8 mouse cellular contexts compared by ENCODE assay signal in genomic region chr19:41801742-41802369, GRCm38 (mm10). TPM values are rescaled to one million over a fixed set of nuclear protein-coding genes. Genes with fewer than 3 reads are reported as not detected.
A peak's percentile ranks its signal among the peaks of the same experiment; 100 is the strongest.
DNase-seq lines count a peak whose midpoint lies in the region; ATAC-seq and TF ChIP-seq lines count a peak whose summit lies in the region.

Arhgap19 (minus strand) TSS chr19:41802047.

- WGBS in forebrain, embryonic 13.5 days = under 1% methylated on average over 43 of the region's 48 CpGs
- WGBS in large intestine, adult 2 months = under 1% methylated on average over 48 of the region's 48 CpGs
- WGBS in liver, postnatal 0 days (ENCODE audit: insufficient replicate concordance) = under 1% methylated on average over 45 of the region's 48 CpGs
- WGBS in neural tube, embryonic 14.5 days = under 1% methylated on average over 42 of the region's 48 CpGs

- DNase-seq in heart, postnatal 10 days = peak; percentile 94 to 95
- DNase-seq in large intestine, adult 2 months (ENCODE audit: low read depth, low spot score) = peak; percentile 86
- DNase-seq in liver, postnatal 0 days = peak; percentile 92
- peak; percentile 93 for DNase-seq in testis, postnatal 10 days (ENCODE audit: low spot score)

- TF ChIP-seq CTCF in ES-Bruce4 (IDR thresholded peaks at IDR 0.05; ENCODE audit: low read depth, low read length) = no peak
- TF ChIP-seq CTCF in liver, postnatal 0 days (IDR thresholded peaks at IDR 0.05; ENCODE audit: low read depth) = no peak

- no peaks in the 10 kb centered on the region for H3K27me3 ChIP-seq in ES-Bruce4 (ENCODE audit: control insufficient read depth, insufficient read depth, low read length, poor library complexity, severe bottlenecking)
- 0 out of 2 replicates have a peak, but pooled peaks cover 2% of the 10 kb centered on the region for H3K27me3 ChIP-seq in forebrain, embryonic 13.5 days
- H3K27me3 ChIP-seq in liver, postnatal 0 days (ENCODE audit: insufficient read depth, low read length) = no peaks in the 10 kb centered on the region
- H3K27me3 ChIP-seq in neural tube, embryonic 14.5 days (ENCODE audit: control insufficient read depth, insufficient read depth, low read length) = no peaks in the 10 kb centered on the region

- TF ChIP-seq POLR2A in ES-Bruce4 (IDR thresholded peaks at IDR 0.05; ENCODE audit: insufficient read depth, low read length) = peak; percentile 65

- peak within 1 kb of the TSS; percentile 77 for H3K4me2 ChIP-seq in forebrain, embryonic 13.5 days
- H3K4me2 ChIP-seq in liver, postnatal 0 days (ENCODE audit: low read depth, low read length) = peak within 1 kb of the TSS; percentile 80
- peak within 1 kb of the TSS; percentile 63 for H3K4me2 ChIP-seq in neural tube, embryonic 14.5 days (ENCODE audit: low read depth, low read length)

- intact Hi-C loops in heart, postnatal 10 days (cut with DNase I) = loop anchor here (2.0 kb wide), 1 partner anchor 27 kb away; the partner anchor contains the start of gene Frat1

- no peak within 1 kb of the TSS for H3K27ac ChIP-seq in ES-Bruce4 (ENCODE audit: insufficient read depth, low read length)
- peak within 1 kb of the TSS; percentile 33; the same call in 1 of the 2 replicates for H3K27ac ChIP-seq in forebrain, embryonic 13.5 days
- peak within 1 kb of the TSS; percentile 81 for H3K27ac ChIP-seq in liver, postnatal 0 days (ENCODE audit: low read depth)
- peak within 1 kb of the TSS; percentile 53; the same call in 1 of the 2 replicates for H3K27ac ChIP-seq in neural tube, embryonic 14.5 days (ENCODE audit: low read depth, low read length)

- no peak for TF ChIP-seq EP300 in ES-Bruce4 (IDR thresholded peaks at IDR 0.05; ENCODE audit: insufficient read depth, low read depth, low read length)
- no peak; the same call in 1 of the 2 replicates for TF ChIP-seq EP300 in liver, postnatal 0 days (IDR thresholded peaks at IDR 0.05; ENCODE audit: low read depth)

- peak; percentile 100 for ATAC-seq in cerebellum, adult (ENCODE audit: insufficient number of reproducible peaks, low FRiP score, low TSS enrichment)
- ATAC-seq in forebrain, embryonic 13.5 days = peak; percentile 100
- peak; percentile 100 for ATAC-seq in liver, postnatal 0 days
- peak; percentile 100 for ATAC-seq in neural tube, embryonic 14.5 days (ENCODE audit: low read depth)

- peak within 1 kb of the TSS; percentile 56 for H3K9ac ChIP-seq in ES-Bruce4 (ENCODE audit: low read depth, poor library complexity, severe bottlenecking)
- H3K9ac ChIP-seq in forebrain, embryonic 13.5 days = peak within 1 kb of the TSS; percentile 90
- H3K9ac ChIP-seq in liver, postnatal 0 days (replicated peaks) = peak within 1 kb of the TSS; percentile 94
- H3K9ac ChIP-seq in neural tube, embryonic 14.5 days (replicated peaks; ENCODE audit: low read depth, low read length) = peak within 1 kb of the TSS; percentile 62

- H3K36me3 ChIP-seq in ES-Bruce4 (ENCODE audit: control insufficient read depth, insufficient read depth, low read length, poor library complexity, severe bottlenecking) = no peaks in the 10 kb centered on the region
- H3K36me3 ChIP-seq in forebrain, embryonic 13.5 days (ENCODE audit: poor library complexity, severe bottlenecking) = no peaks in the 10 kb centered on the region
- H3K36me3 ChIP-seq in liver, postnatal 0 days (replicated peaks; ENCODE audit: insufficient read depth, low read length) = no peaks in the 10 kb centered on the region
- H3K36me3 ChIP-seq in neural tube, embryonic 14.5 days (ENCODE audit: control insufficient read depth, insufficient read depth, low read length) = no peaks in the 10 kb centered on the region

- H3K9me3 ChIP-seq in ES-Bruce4 (replicated peaks; ENCODE audit: control insufficient read depth, insufficient read depth, low read length, poor library complexity, severe bottlenecking) = no peaks in the 10 kb centered on the region
- H3K9me3 ChIP-seq in forebrain, embryonic 13.5 days (replicated peaks) = peaks cover 6% of the 10 kb centered on the region
- peaks cover 5% of the 10 kb centered on the region; the same call in 1 of the 2 replicates for H3K9me3 ChIP-seq in liver, postnatal 0 days (ENCODE audit: low read length)
- H3K9me3 ChIP-seq in neural tube, embryonic 14.5 days (ENCODE audit: control insufficient read depth, low read length) = no peaks in the 10 kb centered on the region

- H3K4me3 ChIP-seq in ES-Bruce4 (ENCODE audit: low read depth, low read length) = peak within 1 kb of the TSS; percentile 87
- peak within 1 kb of the TSS; percentile 94 for H3K4me3 ChIP-seq in forebrain, embryonic 13.5 days
- peak within 1 kb of the TSS; percentile 97 for H3K4me3 ChIP-seq in liver, postnatal 0 days (ENCODE audit: low read depth, low read length)
- peak within 1 kb of the TSS; percentile 73 for H3K4me3 ChIP-seq in neural tube, embryonic 14.5 days (ENCODE audit: low read depth, low read length)

- peaks cover 2% of the 10 kb centered on the region for H3K4me1 ChIP-seq in ES-Bruce4 (ENCODE audit: control insufficient read depth, insufficient read depth, low read length)
- H3K4me1 ChIP-seq in forebrain, embryonic 13.5 days = peaks cover 17% of the 10 kb centered on the region
- peaks cover 22% of the 10 kb centered on the region; the same call in 1 of the 2 replicates for H3K4me1 ChIP-seq in liver, postnatal 0 days (ENCODE audit: insufficient read depth)
- H3K4me1 ChIP-seq in neural tube, embryonic 14.5 days (ENCODE audit: control insufficient read depth, insufficient read depth, low read length) = peaks cover 6% of the 10 kb centered on the region; the same call in 1 of the 2 replicates

RNA-seq across cellular contexts. Expression of gene Arhgap19, which starts in this region (rescaled TPM):
- polyA plus RNA-seq in ES-Bruce4 (2011; ENCODE audit: insufficient read depth, insufficient read length, low read depth, missing spikeins) = 75.7 and 80.1 TPM in 2 replicates
- polyA plus RNA-seq in forebrain, embryonic 13.5 days (2015; fragmentation: Nextera tagmentation; extraction: Ambion mirVana) = 20.4 and 21.5 TPM in 2 replicates
- 1 to 10 TPM; 4.6 to 4.9 TPM for total RNA-seq in heart, postnatal 10 days (2021)
- polyA plus RNA-seq in large intestine, adult 2 months (2012; rRNA removed) = 4.4 and 6.3 TPM in 2 replicates
- 10.5 and 12.9 TPM in 2 replicates for polyA plus RNA-seq in liver, postnatal 0 days (2015; fragmentation: Nextera tagmentation; extraction: Ambion mirVana)
- polyA plus RNA-seq in neural tube, embryonic 14.5 days (2014; fragmentation: Nextera tagmentation; extraction: Ambion mirVana) = 3.6 and 5.9 TPM in 2 replicates
